Mouse (Mus musculus): ENCODE data around the gene Gne. TPM values are rescaled to one million over a fixed set of nuclear protein-coding genes. Genes with fewer than 3 reads are reported as not detected.
A peak's percentile ranks its signal among the peaks of the same experiment; 100 is the strongest.

The Gne gene
- polyA plus RNA-seq (2014; fragmentation: Nextera tagmentation; extraction: Ambion mirVana) = 46.3 and 51.9 TPM in 2 replicates

- Histone ChIP-seq H3K4me2 (peak within 1 kb of the TSS; percentile 49), H3K4me1 (replicated peaks; ENCODE audit: control insufficient read depth, insufficient read depth, low read length) (peaks cover 3% of the 10 kb centered on the region; the same call in 1 of the 2 replicates), H3K36me3 (ENCODE audit: control insufficient read depth, insufficient read depth, low read length) (no peaks in the 10 kb centered on the region), H3K27ac (ENCODE audit: low read depth, low read length) (no peak within 1 kb of the TSS), H3K27me3 (replicated peaks; ENCODE audit: control insufficient read depth, insufficient read depth, low read length) (peaks cover 4% of the 10 kb centered on the region; the same call in 1 of the 2 replicates), H3K4me3 (ENCODE audit: low read depth, low read length) (no peak within 1 kb of the TSS), H3K9me3 (ENCODE audit: control insufficient read depth, low read length) (no peaks in the 10 kb centered on the region), H3K9ac (ENCODE audit: low read depth, low read length) (no peak within 1 kb of the TSS)
- no peak for ATAC-seq (replicated peaks; ENCODE audit: low FRiP score)
- DNase-seq (ENCODE audit: low spot score) = peak; percentile 30
- WGBS = 13% methylated on average over 11 of the region's 11 CpGs
These were observed at the start of gene Gne for GRCm38 (mm10) chr4:44083945-44084344. Gne (minus strand) TSS chr4:44084177.

DNA sequence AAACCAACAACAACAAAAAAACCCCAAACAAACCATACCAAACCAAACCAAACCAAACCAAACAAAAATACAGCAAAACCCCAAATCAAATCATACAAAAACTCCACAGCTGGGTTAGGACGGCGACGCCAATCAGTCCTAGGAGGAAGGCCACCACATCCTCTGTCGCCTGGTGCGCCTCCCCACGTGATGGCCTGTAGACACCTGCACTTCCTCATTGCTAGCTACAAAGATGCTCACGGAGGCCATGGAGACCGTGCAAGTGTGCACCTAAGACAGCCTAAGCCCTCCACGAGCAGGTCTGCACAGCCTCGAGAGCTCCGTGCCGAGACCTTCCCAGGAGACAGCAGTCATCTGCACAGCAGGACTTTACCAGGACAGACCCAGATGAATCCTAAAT is 42.8 kb upstream of the Gne start:
- DNase-seq (ENCODE audit: low spot score) (no peak), ATAC-seq (replicated peaks; ENCODE audit: low FRiP score) (no peak)
- Histone ChIP-seq H3K9ac (ENCODE audit: low read depth, low read length) (no peak overlapping the region), H3K4me2 (no peak overlapping the region), H3K36me3 (ENCODE audit: control insufficient read depth, insufficient read depth, low read length) (peaks cover 36% of the 10 kb centered on the region), H3K4me1 (replicated peaks; ENCODE audit: control insufficient read depth, insufficient read depth, low read length) (no peaks in the 10 kb centered on the region), H3K27me3 (replicated peaks; ENCODE audit: control insufficient read depth, insufficient read depth, low read length) (no peaks in the 10 kb centered on the region), H3K9me3 (ENCODE audit: control insufficient read depth, low read length) (no peaks in the 10 kb centered on the region), H3K27ac (ENCODE audit: low read depth, low read length) (no peak overlapping the region), H3K4me3 (ENCODE audit: low read depth, low read length) (no peak overlapping the region)
- WGBS = 87% methylated on average over 12 of the region's 12 CpGs

GRCm38 (mm10) chr4:44119410-44120201 is 35.6 kb upstream of the Gne start:
- no peak overlapping the region for H3K9ac ChIP-seq (ENCODE audit: low read depth, low read length)
- DNase-seq (ENCODE audit: low spot score) = no peak

GRCm38 (mm10) chr4:44115046-44115445 is 31.1 kb upstream of the Gne start:
- WGBS = 80% methylated on average over 13 of the region's 13 CpGs
- Histone ChIP-seq H3K4me2 (no peak overlapping the region), H3K4me1 (replicated peaks; ENCODE audit: control insufficient read depth, insufficient read depth, low read length) (no peaks in the 10 kb centered on the region; the same call in 1 of the 2 replicates), H3K9ac (ENCODE audit: low read depth, low read length) (no peak overlapping the region), H3K4me3 (ENCODE audit: low read depth, low read length) (no peak overlapping the region), H3K27ac (ENCODE audit: low read depth, low read length) (no peak overlapping the region), H3K27me3 (replicated peaks; ENCODE audit: control insufficient read depth, insufficient read depth, low read length) (no peaks in the 10 kb centered on the region), H3K9me3 (ENCODE audit: control insufficient read depth, low read length) (no peaks in the 10 kb centered on the region), H3K36me3 (ENCODE audit: control insufficient read depth, insufficient read depth, low read length) (no peaks in the 10 kb centered on the region)
- ATAC-seq (replicated peaks; ENCODE audit: low FRiP score) (no peak), DNase-seq (ENCODE audit: low spot score) (no peak)

More at GRCm38 (mm10) chr4:44119410-44120201, 35.6 kb upstream of the Gne start:
- H3K4me3 ChIP-seq (ENCODE audit: low read depth, low read length) = no peak overlapping the region
- H3K9me3 ChIP-seq (ENCODE audit: control insufficient read depth, low read length) = no peaks in the 10 kb centered on the region
- WGBS = 41% methylated on average over 9 of the region's 9 CpGs
- no peak overlapping the region for H3K27ac ChIP-seq (ENCODE audit: low read depth, low read length)
- no peak overlapping the region for H3K4me2 ChIP-seq
- H3K4me1 ChIP-seq (replicated peaks; ENCODE audit: control insufficient read depth, insufficient read depth, low read length) = no peaks in the 10 kb centered on the region
- H3K27me3 ChIP-seq (replicated peaks; ENCODE audit: control insufficient read depth, insufficient read depth, low read length) = no peaks in the 10 kb centered on the region
- ATAC-seq (replicated peaks; ENCODE audit: low FRiP score) = no peak
- H3K36me3 ChIP-seq (ENCODE audit: control insufficient read depth, insufficient read depth, low read length) = no peaks in the 10 kb centered on the region

DNA sequence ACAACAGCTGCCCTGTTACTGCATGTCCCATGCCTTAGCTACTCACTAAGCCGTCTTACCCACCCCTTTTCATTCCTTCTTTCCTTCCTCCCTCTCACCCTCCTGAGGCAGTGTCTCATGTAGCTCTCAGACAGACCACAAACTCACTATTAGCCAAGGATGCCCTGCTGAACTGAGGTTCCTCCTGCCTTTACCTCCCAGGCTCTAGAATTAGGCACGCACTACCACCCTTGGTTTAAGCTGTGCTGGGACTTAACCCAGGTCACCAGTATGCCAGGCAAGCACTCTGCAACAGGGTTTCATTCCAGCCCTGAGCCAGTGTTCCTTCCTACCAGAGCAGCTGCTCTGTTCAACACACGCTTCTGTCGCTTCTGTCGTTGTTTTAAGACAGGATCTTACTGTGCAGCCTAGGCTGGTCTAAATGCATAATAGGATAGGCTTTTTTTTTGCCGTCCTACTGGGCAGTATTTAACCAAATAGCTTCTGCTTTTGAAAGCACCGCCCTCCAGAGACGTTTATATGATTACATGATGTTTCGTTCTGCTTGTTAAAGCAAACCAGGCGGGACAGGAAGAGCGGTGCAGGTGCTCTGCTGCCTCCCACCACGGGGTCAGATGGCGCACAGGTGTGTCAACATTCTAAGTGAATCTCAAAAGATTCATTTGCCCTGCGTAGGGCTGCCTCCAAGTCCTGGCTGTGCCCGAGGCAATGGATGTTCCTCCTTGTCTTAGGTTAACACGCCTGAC is 29.6 kb upstream of the Gne start:
- H3K9me3 ChIP-seq (ENCODE audit: control insufficient read depth, low read length) = no peaks in the 10 kb centered on the region
- H3K27ac ChIP-seq (ENCODE audit: low read depth, low read length) = no peak overlapping the region
- no peak for DNase-seq (ENCODE audit: low spot score)
- H3K9ac ChIP-seq (ENCODE audit: low read depth, low read length) = no peak overlapping the region
- H3K27me3 ChIP-seq (replicated peaks; ENCODE audit: control insufficient read depth, insufficient read depth, low read length) = no peaks in the 10 kb centered on the region
- no peaks in the 10 kb centered on the region for H3K36me3 ChIP-seq (ENCODE audit: control insufficient read depth, insufficient read depth, low read length)
- no peaks in the 10 kb centered on the region; the same call in 1 of the 2 replicates for H3K4me1 ChIP-seq (replicated peaks; ENCODE audit: control insufficient read depth, insufficient read depth, low read length)
- no peak for ATAC-seq (replicated peaks; ENCODE audit: low FRiP score)
- no peak overlapping the region for H3K4me3 ChIP-seq (ENCODE audit: low read depth, low read length)
- 47% methylated on average over 16 of the region's 16 CpGs for WGBS
- no peak overlapping the region for H3K4me2 ChIP-seq

GRCm38 (mm10) chr4:44112741-44113140 is 28.8 kb upstream of the Gne start:
- H3K4me1 ChIP-seq (replicated peaks; ENCODE audit: control insufficient read depth, insufficient read depth, low read length) = no peaks in the 10 kb centered on the region; the same call in 1 of the 2 replicates
- no peaks in the 10 kb centered on the region for H3K27me3 ChIP-seq (replicated peaks; ENCODE audit: control insufficient read depth, insufficient read depth, low read length)
- no peak for DNase-seq (ENCODE audit: low spot score)
- H3K9ac ChIP-seq (ENCODE audit: low read depth, low read length) = no peak overlapping the region
- H3K36me3 ChIP-seq (ENCODE audit: control insufficient read depth, insufficient read depth, low read length) = no peaks in the 10 kb centered on the region
- H3K9me3 ChIP-seq (ENCODE audit: control insufficient read depth, low read length) = no peaks in the 10 kb centered on the region
- H3K27ac ChIP-seq (ENCODE audit: low read depth, low read length) = no peak overlapping the region
- no peak overlapping the region for H3K4me2 ChIP-seq
- 38% methylated on average over 4 of the region's 4 CpGs for WGBS
- ATAC-seq (replicated peaks; ENCODE audit: low FRiP score) = no peak
- H3K4me3 ChIP-seq (ENCODE audit: low read depth, low read length) = no peak overlapping the region

DNA sequence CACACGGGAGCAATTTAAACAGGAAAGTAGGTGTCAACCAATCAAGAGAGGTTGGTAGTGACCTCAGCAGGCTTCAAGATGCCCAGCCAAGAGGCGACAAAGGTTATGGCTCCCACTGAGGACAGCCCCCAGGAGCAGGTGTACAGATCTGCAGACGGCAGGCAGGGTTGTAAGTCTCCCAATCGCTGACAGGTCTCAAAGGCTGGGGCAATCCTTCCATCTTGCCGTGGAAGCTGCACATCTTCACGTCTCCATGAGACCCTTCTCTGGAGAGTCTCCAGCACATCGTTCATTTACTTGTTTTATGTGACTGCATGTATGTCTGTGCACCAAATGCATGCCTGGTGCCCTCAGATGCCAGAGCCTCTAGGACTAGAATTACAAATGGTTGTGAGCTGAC is 26.8 kb upstream of the Gne start:
- H3K27ac ChIP-seq (ENCODE audit: low read depth, low read length) = no peak overlapping the region
- H3K4me2 ChIP-seq = no peak overlapping the region
- no peaks in the 10 kb centered on the region for H3K36me3 ChIP-seq (ENCODE audit: control insufficient read depth, insufficient read depth, low read length)
- WGBS = 75% methylated on average over 7 of the region's 7 CpGs
- H3K4me1 ChIP-seq (replicated peaks; ENCODE audit: control insufficient read depth, insufficient read depth, low read length) = no peaks in the 10 kb centered on the region; the same call in 1 of the 2 replicates
- no peaks in the 10 kb centered on the region for H3K9me3 ChIP-seq (ENCODE audit: control insufficient read depth, low read length)
- H3K4me3 ChIP-seq (ENCODE audit: low read depth, low read length) = no peak overlapping the region
- H3K9ac ChIP-seq (ENCODE audit: low read depth, low read length) = no peak overlapping the region
- H3K27me3 ChIP-seq (replicated peaks; ENCODE audit: control insufficient read depth, insufficient read depth, low read length) = no peaks in the 10 kb centered on the region
- no peak for DNase-seq (ENCODE audit: low spot score)
- no peak for ATAC-seq (replicated peaks; ENCODE audit: low FRiP score)

DNA sequence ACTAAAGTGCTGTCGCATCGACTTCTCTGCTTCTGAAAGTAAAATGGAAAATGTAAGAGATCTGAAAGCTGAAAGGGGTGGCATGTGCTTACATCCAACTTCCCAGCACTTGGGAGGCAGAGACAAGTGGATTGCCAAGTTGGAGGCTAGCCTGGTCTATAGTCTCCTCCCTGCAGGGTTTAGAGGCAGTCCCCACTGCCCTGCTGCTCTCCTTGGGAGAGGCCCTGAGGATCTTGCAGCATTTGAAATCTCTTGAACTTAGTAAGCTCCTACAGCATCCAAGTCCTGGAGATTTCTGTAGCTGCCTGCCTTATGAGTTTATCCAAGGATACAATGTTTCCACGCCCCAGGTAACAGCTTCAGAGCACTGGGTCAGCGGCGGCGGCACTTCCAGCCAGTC is 24.3 kb upstream of the Gne start:
- H3K4me2 ChIP-seq = no peak overlapping the region
- H3K27me3 ChIP-seq (replicated peaks; ENCODE audit: control insufficient read depth, insufficient read depth, low read length) = no peaks in the 10 kb centered on the region
- H3K36me3 ChIP-seq (ENCODE audit: control insufficient read depth, insufficient read depth, low read length) = no peaks in the 10 kb centered on the region
- no peaks in the 10 kb centered on the region for H3K9me3 ChIP-seq (ENCODE audit: control insufficient read depth, low read length)
- DNase-seq (ENCODE audit: low spot score) (no peak), ATAC-seq (replicated peaks; ENCODE audit: low FRiP score) (no peak)
- H3K4me1 ChIP-seq (replicated peaks; ENCODE audit: control insufficient read depth, insufficient read depth, low read length) = 0 out of 2 replicates have a peak, but pooled peaks cover 4% of the 10 kb centered on the region
- no peak overlapping the region for H3K9ac ChIP-seq (ENCODE audit: low read depth, low read length)
- H3K27ac ChIP-seq (ENCODE audit: low read depth, low read length) = no peak overlapping the region
- H3K4me3 ChIP-seq (ENCODE audit: low read depth, low read length) = no peak overlapping the region
- 94% methylated on average over 6 of the region's 6 CpGs for WGBS

Measured in liver, embryonic 11.5 days (tissue).